Mouse (Mus musculus) fat pad, adult 2 months (tissue): Measurements from ENCODE around the gene Adgrg6.

Experiments
- DNase-seq: peaks from one replicate; pipeline ENCODE4 v3.0.0-alpha.2; 2011; ENCODE audit warnings: low read depth, low spot score; ENCODE audit errors: extremely low read depth

Gene Adgrg6

DNA sequence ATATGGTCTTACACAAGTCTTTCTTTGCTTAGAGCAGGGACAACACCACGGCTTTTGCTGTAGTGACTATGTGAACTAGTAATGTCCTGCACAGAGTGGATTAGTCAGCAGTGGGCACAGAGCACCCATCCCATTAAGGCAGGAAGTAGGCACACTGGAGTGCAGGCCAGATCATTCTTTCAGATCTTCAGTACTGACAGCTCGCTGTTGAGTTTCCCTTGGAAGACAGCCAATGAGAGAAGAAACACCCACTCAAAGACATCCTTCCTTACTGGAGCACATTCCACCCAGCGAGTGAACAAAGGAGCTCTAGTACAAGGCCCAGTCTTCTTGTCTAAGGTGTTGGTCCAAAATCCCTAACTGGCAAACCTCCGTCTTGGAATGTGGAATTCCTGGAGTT lies 53.6 kb downstream of the Adgrg6 start:
- DNase-seq = peak; percentile 21

DNA sequence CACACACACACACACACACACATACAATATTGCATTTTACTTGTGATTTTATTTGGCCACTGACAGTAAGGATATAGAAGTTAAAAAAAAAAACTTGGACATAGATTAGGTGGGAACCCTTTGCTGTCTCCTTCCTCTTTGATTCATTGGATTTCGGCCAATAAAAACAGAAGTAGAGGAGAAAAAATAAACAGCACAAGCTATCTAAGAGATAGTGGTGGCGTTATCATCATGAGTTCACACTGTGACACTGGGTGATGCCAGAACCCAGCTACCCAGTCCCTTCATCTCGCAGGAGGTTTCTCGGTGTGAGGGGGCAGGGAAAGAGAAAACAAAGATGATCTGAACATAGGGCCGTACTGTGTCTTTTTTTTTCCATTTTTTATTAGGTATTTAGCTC lies 62.2 kb downstream of the Adgrg6 start:
- no peak for DNase-seq

DNA sequence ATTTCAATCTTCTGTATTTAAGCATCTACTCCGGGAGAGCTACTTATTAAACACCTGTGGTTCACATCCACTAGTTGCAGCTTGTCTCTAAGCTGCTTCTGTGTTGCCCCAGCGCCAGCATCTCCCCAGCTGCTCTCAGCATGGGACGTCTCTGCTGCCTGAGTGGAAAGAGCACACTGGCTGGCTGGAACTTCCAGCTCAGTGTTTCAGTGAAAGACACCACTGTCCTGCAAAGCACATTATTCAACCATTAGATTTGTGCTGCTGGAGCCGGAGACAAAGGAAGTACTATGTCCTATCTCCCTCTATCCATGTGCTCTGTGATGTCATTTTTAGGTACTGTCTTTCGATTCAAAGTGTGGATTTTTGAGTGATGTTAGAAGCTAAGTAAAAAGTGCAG lies 63.0 kb downstream of the Adgrg6 start:
- DNase-seq = no peak

DNA sequence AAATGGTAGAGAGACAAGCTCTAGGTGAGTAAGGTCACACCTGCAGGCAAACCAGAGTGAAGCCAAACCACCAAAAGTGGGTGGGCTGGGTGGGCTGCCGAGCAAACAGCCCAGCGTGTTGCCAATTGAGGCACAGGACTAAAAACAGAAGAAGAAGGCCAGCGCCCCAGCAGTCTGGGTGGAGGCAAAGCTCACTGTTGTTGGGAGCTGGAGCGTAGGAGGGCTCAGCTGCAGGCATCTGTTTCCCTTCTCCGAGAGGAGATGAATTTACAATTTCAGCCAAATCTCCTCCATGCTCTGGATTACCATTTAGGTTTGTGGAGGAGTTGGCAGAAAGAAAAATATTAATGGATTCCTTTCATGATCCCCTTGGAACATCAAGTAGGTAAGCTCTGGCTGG lies 64.5 kb downstream of the Adgrg6 start:
- no peak for DNase-seq

DNA sequence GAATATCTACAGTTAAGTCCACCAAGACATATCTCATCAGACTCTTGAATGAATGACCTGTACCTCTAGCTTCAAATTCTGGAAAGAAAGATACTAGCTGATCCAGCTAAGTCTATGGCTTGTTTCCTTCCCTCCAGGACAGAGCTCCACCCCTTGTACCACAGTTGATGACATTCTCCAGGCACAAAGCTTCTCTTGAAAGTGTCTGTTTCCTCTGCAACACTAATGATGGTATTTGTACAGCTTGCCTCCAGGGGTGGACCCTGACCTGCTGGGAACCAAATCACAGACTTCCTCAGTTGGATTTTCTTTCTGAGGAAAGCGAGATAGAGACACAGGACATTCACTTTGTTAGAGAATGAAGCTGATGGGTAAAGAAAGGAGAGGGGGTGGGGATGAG lies 69.1 kb downstream of the Adgrg6 start:
- DNase-seq = no peak

DNA sequence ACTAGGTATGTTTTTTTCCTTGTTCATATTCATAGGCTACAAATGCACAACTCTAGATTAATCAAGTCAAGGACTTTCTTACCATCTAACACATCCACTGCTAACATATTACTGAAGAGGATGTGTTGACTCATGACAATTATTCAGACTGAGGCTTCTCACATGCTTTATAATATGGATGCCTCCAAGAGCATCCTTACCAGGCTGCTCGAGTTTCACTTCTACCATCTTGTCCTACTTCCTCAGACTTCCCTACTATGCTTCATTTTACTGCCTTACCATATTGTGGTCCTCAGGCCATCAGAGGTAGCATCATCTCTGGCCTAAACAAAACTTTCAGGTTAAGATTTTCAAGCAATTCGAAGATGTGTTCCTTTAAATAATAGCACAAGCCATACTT lies 69.8 kb downstream of the Adgrg6 start:
- no peak for DNase-seq

DNA sequence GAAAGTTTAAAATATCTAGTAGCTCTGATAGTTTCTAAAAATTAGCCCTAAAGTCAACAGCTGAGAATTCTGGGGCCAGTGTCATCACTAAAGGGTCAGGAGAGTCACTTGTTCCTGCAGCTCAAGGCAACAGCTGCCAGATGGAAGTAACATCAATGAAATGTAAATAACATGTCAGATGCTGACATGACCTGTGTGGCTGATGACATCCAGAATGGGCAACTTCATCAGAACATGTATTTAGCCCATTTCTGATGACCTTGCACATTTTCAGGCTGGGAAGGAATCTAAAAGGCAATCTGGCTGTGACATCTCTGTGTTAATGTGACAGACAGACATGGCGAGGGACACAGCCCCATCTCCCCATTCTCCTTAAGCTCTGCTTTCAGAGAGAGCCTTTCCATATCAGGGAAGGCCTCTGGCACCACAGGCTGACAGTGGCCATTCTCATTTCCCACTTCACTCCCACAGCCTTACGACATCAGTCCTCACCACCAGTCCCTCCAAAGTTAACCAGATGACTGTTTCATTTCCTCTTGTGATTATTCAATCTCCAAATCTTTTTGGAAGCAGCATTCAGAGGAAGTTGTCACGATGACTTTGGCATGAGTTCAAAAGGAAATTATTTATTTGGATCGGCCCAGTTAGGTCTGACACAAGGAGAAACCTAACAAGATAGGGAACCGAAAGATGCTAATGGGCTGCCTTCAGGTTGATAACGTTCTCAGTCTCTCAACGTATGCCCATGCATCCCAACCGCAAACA lies 70.7 kb downstream of the Adgrg6 start:
- no peak for DNase-seq

DNA sequence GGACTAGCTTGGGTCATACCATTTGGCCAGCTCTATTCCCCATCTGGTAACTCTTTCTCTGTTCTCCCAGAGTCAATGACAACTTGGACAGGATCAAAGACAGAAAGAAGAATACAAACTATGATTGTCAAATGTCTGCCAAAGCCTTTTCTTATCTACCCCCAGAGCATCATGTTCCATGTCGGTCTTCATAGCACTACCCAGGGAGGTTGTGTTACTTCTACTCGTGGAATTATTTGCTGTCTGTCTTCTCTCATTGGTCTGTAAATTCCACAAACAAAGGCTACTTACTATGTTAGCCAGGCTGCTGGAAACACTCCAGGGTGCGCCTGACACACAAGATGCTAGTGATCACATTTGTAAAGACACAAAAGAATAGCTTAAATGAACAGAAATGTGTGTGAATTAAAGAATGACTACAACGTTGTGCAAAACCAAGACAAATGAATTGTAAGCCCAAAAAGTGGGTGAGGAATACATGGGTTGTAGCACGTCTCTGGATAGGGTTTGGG lies 74.4 kb downstream of the Adgrg6 start:
- no peak for DNase-seq

DNA sequence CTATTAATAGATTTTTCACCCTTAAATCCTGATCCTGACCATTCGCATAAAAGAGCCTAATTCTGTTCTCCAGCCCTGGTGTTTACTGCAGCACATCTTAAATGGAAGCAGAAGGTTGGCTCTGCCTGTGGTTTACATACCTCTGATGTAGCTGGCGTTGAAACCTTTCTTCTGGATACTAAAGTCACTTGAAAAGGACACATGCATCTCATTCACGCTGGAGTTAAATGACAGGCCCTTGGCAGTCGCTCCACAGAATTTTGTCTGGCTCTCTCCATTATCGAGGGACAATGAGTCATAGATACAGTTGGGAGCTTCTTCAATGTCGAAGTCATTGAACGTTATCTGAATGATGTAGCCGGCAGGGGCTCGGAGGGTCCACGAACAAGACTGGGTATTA lies 76.8 kb downstream of the Adgrg6 start:
- no peak for DNase-seq

DNA sequence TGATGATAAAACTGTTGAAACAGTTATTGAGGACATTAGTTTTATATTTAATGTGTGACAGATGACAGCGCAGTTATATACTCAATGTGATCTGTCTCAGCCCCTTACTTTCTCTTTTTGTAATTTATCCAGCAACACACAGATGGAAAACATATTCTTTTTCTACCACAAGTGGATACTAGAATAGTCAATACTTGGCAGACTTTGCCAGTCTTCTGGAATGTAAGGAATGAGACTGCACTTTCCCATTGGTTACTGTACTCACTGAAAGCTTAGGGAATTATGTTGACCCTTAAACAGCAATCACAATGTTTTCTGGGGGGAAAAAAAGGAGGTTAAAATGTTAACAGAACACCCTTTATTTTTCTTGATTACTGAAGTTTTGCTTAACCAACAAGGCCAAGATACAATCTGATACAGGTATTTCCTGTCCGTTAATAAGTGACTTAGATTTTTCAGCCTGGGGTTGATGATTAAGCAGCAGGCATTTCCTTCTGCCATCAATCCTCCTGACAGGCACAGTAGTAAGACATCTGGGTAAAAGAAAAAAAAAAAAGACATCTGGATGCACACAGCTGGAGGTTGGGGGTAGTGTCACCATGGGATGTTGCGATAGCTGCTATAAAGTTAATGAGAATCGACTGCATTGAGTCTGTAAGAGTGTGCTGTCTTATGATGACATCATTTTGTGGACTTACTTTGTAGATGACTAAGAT lies 81.5 kb downstream of the Adgrg6 start:
- DNase-seq = no peak

DNA sequence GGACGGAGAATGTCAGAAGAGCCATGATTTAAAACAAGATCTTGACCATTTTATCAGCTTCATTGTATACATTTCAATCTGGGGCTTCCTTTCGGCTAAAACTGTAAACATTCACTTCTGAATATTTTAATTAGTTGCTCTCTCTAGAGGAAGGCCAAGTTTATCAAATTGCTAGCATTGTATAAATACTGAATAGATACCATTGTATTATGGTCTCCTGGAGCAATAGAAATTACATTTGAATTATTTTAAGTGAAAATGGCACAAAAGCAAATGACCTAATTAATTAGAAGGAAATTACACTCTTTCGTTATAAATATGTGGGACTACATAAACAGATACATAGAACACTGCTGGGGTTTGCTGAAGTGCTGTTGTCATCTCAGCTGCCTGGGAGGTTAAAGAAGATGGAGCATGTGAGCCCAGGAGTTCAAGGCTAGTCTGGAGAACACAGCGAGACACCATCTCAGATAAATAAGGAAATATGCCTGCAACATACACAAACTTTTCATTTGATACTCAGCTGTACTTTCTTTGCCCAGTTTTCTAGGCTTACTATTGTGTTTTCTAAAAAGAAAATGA lies 84.4 kb downstream of the Adgrg6 start:
- no peak for DNase-seq

DNA sequence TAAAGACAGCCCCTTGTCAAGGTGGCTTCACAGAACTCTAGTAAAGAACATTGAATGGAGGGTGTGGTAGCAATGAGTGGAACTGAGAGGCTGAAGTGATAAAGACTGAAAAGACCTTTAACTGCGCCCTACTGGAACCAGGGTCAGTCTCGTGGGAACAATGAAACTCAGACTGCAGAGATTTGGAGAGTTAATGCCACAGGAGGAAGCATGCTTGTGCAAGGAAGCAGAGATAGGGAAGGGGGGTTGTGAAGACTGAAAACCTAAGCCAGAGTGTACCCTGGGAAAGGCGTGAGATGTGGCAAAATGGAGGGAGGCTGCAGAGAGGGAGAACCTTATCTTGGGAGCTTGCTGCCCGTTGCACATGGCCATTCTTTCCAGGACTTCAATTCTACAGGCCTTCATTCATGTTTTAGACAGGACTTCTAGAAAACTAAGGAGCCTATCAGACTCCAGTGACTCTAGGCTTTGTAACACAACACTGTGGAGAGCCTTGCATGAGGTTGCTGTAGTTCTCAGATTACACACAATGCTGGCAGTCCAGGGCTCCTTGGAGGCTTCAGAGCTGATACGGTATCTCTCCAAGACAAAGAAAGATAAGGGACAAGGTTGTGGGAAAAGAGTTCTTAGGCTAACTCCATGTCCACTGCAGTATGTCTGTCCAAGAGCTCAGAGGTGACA lies 85.1 kb downstream of the Adgrg6 start:
- no peak for DNase-seq

DNA sequence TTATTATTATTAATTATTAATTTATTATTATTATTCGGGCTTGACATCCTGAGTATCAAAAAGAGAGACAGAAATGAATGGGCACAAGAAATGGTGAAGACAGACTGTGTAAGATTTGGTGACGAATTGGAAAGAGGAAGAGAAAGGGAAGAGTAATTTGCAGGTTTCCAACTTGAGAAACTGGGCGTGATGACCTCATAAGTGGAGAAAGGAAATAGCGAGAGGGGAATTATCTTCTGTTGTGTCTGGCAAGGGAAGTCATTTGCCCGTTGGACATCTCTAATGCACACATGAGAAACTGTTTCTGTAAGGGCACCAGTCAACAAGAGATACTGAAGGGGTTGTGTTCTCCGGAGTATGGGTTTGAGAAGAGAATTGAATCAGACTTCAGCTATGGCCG lies 85.6 kb downstream of the Adgrg6 start:
- no peak for DNase-seq

DNA sequence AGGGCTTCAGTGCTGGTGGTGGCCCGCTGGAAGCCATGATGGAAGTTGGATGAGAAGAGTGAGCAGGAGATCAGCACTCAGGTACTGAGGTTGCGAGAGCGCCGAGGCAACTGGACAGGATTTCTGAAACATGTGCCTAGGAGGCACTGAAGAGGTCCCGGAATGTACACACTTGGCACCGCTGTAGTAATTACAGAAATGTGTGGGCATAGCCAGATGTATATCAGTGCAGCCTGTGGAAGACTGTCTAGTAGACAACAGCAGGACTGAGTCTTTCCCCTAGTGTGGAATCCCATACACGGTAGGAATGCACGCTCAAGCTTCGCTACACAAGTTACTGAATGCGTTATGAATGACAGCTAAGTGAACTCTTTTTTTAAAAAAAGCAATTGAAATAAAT lies 86.1 kb downstream of the Adgrg6 start:
- peak; percentile 71 for DNase-seq

DNA sequence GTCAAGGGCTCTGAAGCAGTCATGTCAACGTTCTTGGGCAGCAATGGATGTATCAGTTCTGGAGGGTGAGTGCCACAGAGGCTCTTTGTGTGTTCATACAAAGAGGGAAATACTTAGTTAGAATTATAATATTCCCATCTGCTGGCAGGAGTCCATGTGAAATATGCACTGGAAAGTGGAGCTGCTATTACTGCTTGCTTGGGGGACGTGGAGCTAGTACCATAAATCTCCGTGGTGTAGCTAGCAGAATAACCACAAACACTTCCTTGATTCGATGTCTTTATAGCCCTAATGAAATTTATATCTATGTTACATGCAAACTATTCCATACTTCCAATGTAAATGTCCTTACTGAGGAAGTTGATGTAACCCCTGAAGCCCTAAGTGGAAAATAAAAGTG lies 91.0 kb downstream of the Adgrg6 start:
- no peak for DNase-seq

DNA sequence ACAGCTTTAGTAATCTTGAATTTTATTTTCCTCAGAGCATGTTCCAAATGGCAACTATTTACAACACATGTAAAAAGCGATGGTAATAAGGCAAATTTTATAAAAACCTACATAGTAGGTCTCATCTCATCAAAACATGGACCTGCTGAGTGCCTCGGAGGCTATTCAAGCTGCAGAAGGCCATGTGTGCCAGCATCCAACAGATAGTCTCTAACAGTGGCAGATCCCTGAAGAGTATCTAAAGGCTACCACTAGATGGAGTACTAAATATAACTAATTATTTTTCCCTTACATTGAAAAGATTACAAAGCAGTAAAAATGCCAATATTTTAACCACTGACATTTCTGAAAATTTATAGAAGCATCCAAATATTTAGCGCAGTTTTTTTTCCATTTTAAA lies 93.6 kb downstream of the Adgrg6 start:
- DNase-seq = no peak

DNA sequence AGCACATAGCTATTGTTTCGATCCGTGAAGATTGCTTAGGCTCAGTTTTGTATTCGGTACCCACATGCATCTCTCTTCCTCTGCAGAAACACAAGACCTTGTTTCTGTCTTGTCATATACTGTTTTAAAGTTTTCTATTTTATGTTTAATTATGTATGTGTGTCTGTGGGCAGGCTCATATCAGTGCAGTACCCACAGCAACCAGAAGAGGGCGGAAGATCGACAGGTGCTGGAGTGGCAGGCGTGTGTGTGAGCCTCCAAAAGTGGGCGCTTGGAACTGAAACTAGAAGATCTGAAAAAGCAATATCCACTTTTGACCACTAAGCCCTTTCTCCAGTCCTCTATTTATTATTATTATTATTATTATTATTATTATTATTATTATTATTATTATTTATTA lies 95.4 kb downstream of the Adgrg6 start:
- no peak for DNase-seq

DNA sequence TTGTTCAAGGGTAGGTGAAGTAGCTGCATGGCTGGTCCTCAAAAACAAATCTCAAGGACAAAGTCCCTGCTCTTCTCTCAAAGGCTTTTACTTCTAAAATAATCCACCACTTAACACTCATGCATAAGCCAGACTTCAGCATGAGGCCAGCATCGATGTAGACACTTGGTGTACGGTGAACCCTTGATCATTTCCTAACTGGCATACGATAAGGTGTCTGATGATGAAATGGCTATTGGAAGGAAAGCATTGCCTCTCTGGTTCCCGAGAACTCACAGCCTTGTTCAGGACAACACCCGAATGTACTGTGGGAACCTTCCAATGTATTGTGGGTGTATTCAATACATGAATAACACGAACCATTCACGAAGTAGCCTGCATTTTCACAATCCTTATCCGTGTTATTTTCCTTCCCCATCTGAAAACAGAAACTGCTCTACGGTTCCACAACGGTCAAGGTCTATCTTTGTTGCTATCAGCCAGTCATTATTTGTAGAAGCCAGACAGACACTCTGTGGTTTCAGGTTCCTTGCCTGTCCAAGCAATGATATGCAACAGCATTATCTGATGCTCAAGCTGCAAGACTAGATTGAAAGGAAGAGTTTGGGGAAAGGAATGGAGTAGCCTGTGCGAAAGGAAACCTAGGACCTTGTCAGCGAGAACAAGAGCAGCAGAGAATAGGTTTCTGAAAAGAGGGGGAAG lies 99.7 kb downstream of the Adgrg6 start:
- no peak for DNase-seq

DNA sequence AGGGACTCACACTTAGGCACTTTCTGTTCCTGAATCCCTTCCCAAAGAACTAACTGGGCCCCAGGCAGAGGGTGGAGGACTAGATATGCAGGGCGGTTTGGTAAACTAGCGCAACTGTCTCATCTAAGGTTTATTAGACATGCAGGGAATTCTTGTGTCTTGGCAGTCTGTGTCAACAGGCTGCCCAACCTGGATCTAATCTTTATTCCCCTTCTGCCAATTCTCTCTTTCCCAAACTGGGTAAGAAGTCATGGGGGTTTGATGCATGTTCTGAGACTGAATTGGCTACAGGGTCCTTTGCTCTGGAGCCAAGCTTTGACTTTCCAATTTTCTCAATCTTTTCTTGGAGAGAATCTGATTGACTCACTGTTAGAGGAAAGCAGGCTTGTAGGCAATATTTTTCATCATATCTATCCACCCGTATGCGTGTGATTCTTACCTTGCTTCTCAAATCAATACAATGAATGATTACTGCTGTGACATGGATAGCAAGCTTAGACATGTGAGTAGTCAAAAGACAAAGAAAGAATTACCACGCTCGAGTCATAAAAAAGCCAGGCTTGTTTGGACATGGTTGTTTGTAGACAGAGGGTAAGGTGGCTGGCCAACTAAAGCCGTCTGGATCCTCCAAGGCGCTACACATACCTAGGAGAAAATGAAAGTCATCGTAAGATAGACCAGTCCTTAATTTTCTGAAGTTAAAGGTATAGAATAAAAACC lies 104.4 kb downstream of the Adgrg6 start:
- DNase-seq = peak; percentile 94

DNA sequence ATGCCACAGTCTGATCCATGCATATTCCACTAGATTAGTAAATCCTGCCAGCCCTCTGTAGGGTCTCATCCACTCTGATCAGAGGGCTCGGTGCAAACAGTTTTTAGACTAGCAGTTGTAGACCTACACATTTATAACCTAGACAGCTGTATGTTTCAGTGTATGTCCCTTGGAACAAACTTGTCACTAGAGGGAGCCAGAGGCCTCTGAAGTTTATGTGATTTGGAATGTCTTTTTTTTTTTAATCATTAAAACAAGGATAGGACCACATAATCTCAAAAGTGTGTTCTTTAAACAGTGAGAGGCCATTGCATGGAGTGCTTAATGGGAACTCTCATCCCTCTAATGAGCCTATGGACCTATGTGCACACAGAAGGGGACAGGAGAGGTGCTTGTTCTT lies 141.4 kb downstream of the Adgrg6 start:
- DNase-seq = no peak
